Mouse (Mus musculus): ENCODE measurements around the gene Lrmda. TPM values are rescaled to one million over a fixed set of nuclear protein-coding genes. Genes with fewer than 3 reads are reported as not detected.

Gene Lrmda
- total and polyA plus RNA-seq, 2 experiments, result 0.18 to 0.50 TPM

GRCm38 (mm10) chr14:22837058-22837457 lies 817.5 kb downstream of the Lrmda start:
- H3K4me3 ChIP-seq (ENCODE audit: insufficient read depth, low read depth, low read length), result no peak overlapping the region
- H3K27me3 ChIP-seq (ENCODE audit: control insufficient read depth, insufficient read depth, low read length), result no peaks in the 10 kb centered on the region
- no peaks in the 10 kb centered on the region for H3K79me2 ChIP-seq (ENCODE audit: control insufficient read depth, insufficient read depth, low read length)
- H3K4me1 ChIP-seq (ENCODE audit: control insufficient read depth, insufficient read depth, low read length), result no peaks in the 10 kb centered on the region
- DNase-seq (ENCODE audit: extremely low read depth, low read depth, low spot score), result no peak
- no peaks in the 10 kb centered on the region for H3K36me3 ChIP-seq (ENCODE audit: control insufficient read depth, insufficient read depth, low read length)
- TF ChIP-seq POLR2A (IDR thresholded peaks at IDR 0.05; ENCODE audit: extremely low read depth, insufficient read depth, low read length), result no peak
- TF ChIP-seq CTCF (IDR thresholded peaks at IDR 0.05; ENCODE audit: low read depth, low read length), result no peak
- no peak overlapping the region for H3K9ac ChIP-seq (ENCODE audit: low read depth, low read length)
- H3K27ac ChIP-seq (replicated peaks; ENCODE audit: insufficient read depth, low read depth, low read length), result no peak overlapping the region

DNA sequence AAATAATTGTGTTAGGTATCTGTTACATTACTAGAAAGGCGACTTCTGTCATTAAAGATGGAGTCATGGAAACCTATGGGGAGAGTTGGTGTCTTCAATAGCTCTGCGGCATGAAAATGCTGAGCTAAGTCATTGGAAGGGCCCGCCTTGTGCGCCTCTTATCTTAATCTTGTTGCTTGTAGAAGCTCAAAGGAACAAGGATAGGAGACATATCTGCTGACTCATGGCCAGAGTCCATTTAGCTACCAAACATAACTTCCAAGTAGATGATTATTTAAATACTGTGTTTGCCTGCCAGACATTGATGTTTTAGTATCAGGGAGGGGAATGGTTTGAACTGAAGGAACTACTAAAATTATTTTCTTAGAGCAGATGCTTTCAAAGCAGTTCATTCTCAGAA lies 821.6 kb downstream of the Lrmda start:
- H3K4me1 ChIP-seq (ENCODE audit: control insufficient read depth, insufficient read depth, low read length), result no peaks in the 10 kb centered on the region
- no peak overlapping the region for H3K9ac ChIP-seq (ENCODE audit: low read depth, low read length)
- TF ChIP-seq POLR2A (IDR thresholded peaks at IDR 0.05; ENCODE audit: extremely low read depth, insufficient read depth, low read length), result no peak
- TF ChIP-seq CTCF (IDR thresholded peaks at IDR 0.05; ENCODE audit: low read depth, low read length), result no peak
- WGBS, result 89% methylated on average over 4 of the region's 4 CpGs
- H3K36me3 ChIP-seq (ENCODE audit: control insufficient read depth, insufficient read depth, low read length), result no peaks in the 10 kb centered on the region
- no peaks in the 10 kb centered on the region for H3K27me3 ChIP-seq (ENCODE audit: control insufficient read depth, insufficient read depth, low read length)
- H3K79me2 ChIP-seq (ENCODE audit: control insufficient read depth, insufficient read depth, low read length), result no peaks in the 10 kb centered on the region
- DNase-seq (ENCODE audit: extremely low read depth, low read depth, low spot score), result no peak
- no peak overlapping the region for H3K27ac ChIP-seq (replicated peaks; ENCODE audit: insufficient read depth, low read depth, low read length)
- no peak overlapping the region for H3K4me3 ChIP-seq (ENCODE audit: insufficient read depth, low read depth, low read length)

DNA sequence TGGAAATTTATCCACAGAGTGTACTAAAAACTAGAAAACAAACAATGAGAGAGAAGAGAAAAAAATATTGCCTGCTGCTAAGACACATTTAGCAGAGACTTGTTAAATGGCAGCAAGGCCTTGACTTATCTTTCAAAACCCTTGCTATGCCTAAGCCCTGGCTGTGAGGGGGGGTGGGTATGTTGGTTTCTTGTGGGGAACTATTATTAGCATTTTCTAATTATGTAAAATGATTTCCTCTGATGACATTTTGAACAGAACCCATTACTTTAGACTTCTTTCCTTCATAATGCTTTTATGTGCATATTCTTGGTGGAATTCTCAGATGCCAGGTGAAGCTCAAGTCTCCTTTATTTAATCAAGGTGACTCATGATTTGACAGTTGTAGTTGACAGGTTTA lies 824.5 kb downstream of the Lrmda start:
- Histone ChIP-seq H3K27me3 (ENCODE audit: control insufficient read depth, insufficient read depth, low read length) (no peaks in the 10 kb centered on the region), H3K4me1 (ENCODE audit: control insufficient read depth, insufficient read depth, low read length) (no peaks in the 10 kb centered on the region), H3K4me3 (ENCODE audit: insufficient read depth, low read depth, low read length) (no peak overlapping the region), H3K79me2 (ENCODE audit: control insufficient read depth, insufficient read depth, low read length) (no peaks in the 10 kb centered on the region), H3K36me3 (ENCODE audit: control insufficient read depth, insufficient read depth, low read length) (no peaks in the 10 kb centered on the region), H3K27ac (replicated peaks; ENCODE audit: insufficient read depth, low read depth, low read length) (no peak overlapping the region), H3K9ac (ENCODE audit: low read depth, low read length) (no peak overlapping the region)
- DNase-seq (ENCODE audit: extremely low read depth, low read depth, low spot score), result no peak
- TF ChIP-seq CTCF (IDR thresholded peaks at IDR 0.05; ENCODE audit: low read depth, low read length), result no peak
- TF ChIP-seq POLR2A (IDR thresholded peaks at IDR 0.05; ENCODE audit: extremely low read depth, insufficient read depth, low read length), result no peak

GRCm38 (mm10) chr14:22845401-22845800 lies 825.9 kb downstream of the Lrmda start:
- Histone ChIP-seq H3K9ac (ENCODE audit: low read depth, low read length) (no peak overlapping the region), H3K4me1 (ENCODE audit: control insufficient read depth, insufficient read depth, low read length) (no peaks in the 10 kb centered on the region), H3K4me3 (ENCODE audit: insufficient read depth, low read depth, low read length) (no peak overlapping the region), H3K36me3 (ENCODE audit: control insufficient read depth, insufficient read depth, low read length) (no peaks in the 10 kb centered on the region), H3K79me2 (ENCODE audit: control insufficient read depth, insufficient read depth, low read length) (no peaks in the 10 kb centered on the region), H3K27ac (replicated peaks; ENCODE audit: insufficient read depth, low read depth, low read length) (no peak overlapping the region), H3K27me3 (ENCODE audit: control insufficient read depth, insufficient read depth, low read length) (no peaks in the 10 kb centered on the region)
- WGBS, result 75% methylated on average over 4 of the region's 4 CpGs
- DNase-seq (ENCODE audit: extremely low read depth, low read depth, low spot score), result peak; percentile 1
- TF ChIP-seq CTCF (IDR thresholded peaks at IDR 0.05; ENCODE audit: low read depth, low read length) (no peak), POLR2A (IDR thresholded peaks at IDR 0.05; ENCODE audit: extremely low read depth, insufficient read depth, low read length) (no peak)

DNA sequence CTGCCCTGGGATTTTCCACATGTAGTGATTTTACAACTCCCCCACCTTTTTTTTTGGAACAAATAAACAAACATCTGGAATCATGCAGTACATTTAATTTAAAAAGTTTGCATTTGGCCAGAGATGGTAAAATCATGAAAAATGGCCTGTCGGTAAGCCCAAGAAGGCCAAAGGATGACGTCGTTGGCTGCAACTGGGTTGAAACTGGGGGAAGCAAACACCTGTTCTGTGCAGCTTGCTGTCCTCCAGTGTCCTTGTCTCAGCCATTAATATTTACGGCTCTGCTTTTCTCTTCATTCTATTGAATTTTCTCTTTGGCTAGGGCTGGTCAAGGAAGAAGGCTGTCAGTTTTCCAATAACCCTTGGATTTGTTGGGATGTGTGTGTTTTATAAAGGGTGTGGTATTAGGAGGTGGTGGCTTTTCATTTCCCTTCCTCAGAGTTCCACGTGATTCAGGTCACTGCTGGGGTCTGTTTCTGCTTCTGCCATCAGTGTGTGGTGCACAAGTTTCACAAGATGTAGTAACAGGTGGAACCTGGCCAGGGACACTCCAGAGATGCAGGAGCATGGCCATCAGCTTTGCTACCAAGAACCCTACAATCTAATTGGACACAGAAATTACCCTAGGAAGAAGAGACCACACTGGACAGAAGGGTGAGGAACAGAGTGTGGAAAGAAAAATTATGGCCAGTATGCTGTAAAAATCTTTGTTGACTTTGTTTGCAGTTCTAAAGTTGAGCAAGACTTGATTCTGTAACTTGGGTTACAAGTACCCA lies 827.7 kb downstream of the Lrmda start:
- TF ChIP-seq CTCF (IDR thresholded peaks at IDR 0.05; ENCODE audit: low read depth, low read length), result no peak
- no peak for TF ChIP-seq POLR2A (IDR thresholded peaks at IDR 0.05; ENCODE audit: extremely low read depth, insufficient read depth, low read length)
- Histone ChIP-seq H3K79me2 (ENCODE audit: control insufficient read depth, insufficient read depth, low read length) (no peaks in the 10 kb centered on the region), H3K9ac (ENCODE audit: low read depth, low read length) (no peak overlapping the region), H3K36me3 (ENCODE audit: control insufficient read depth, insufficient read depth, low read length) (no peaks in the 10 kb centered on the region), H3K4me1 (ENCODE audit: control insufficient read depth, insufficient read depth, low read length) (no peaks in the 10 kb centered on the region), H3K4me3 (ENCODE audit: insufficient read depth, low read depth, low read length) (no peak overlapping the region), H3K27me3 (ENCODE audit: control insufficient read depth, insufficient read depth, low read length) (no peaks in the 10 kb centered on the region), H3K27ac (replicated peaks; ENCODE audit: insufficient read depth, low read depth, low read length) (no peak overlapping the region)
- peak; percentile 14 for DNase-seq (ENCODE audit: extremely low read depth, low read depth, low spot score)
- 83% methylated on average over 5 of the region's 5 CpGs for WGBS

DNA sequence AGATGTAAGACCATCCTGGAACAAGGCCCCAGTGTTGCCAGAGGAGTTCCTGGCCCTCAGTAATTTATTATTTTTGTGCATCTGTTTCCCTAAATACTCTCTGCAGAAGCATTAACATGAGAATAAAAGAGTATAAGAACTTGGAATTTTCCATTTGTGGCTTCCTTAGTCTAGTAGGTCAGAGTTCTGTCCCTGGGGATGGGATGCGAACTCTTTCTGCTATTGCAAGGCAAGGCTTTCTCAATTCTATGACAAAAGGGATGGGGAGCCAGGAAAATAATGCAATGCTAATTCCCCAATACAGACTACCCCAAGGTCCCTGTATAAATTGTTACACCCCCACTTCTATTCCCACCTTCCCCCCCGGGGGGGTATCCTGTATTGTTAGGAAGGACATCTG lies 829.6 kb downstream of the Lrmda start:
- DNase-seq (ENCODE audit: extremely low read depth, low read depth, low spot score), result no peak
- no peak overlapping the region for H3K27ac ChIP-seq (replicated peaks; ENCODE audit: insufficient read depth, low read depth, low read length)
- 86% methylated on average over 2 of the region's 2 CpGs for WGBS

More for the DNA sequence above, 829.6 kb downstream of the Lrmda start:
- Histone ChIP-seq H3K79me2 (ENCODE audit: control insufficient read depth, insufficient read depth, low read length) (no peaks in the 10 kb centered on the region), H3K4me3 (ENCODE audit: insufficient read depth, low read depth, low read length) (no peak overlapping the region), H3K36me3 (ENCODE audit: control insufficient read depth, insufficient read depth, low read length) (no peaks in the 10 kb centered on the region), H3K4me1 (ENCODE audit: control insufficient read depth, insufficient read depth, low read length) (no peaks in the 10 kb centered on the region), H3K27me3 (ENCODE audit: control insufficient read depth, insufficient read depth, low read length) (no peaks in the 10 kb centered on the region), H3K9ac (ENCODE audit: low read depth, low read length) (no peak overlapping the region)
- TF ChIP-seq CTCF (IDR thresholded peaks at IDR 0.05; ENCODE audit: low read depth, low read length) (no peak), POLR2A (IDR thresholded peaks at IDR 0.05; ENCODE audit: extremely low read depth, insufficient read depth, low read length) (no peak)

Data from liver, adult 2 months (tissue).